8 mouse cellular contexts compared by ENCODE assay signal in genomic region chrX:36991694-36992093, GRCm38 (mm10). TPM values are rescaled to one million over a fixed set of nuclear protein-coding genes. Genes with fewer than 3 reads are reported as not detected.
DNase-seq lines count a peak whose midpoint lies in the region; ATAC-seq and TF ChIP-seq lines count a peak whose summit lies in the region.

TSS of gene Sept6 (minus strand) at chrX:36991794.

- TF ChIP-seq CTCF in kidney, postnatal 0 days (IDR thresholded peaks at IDR 0.05; ENCODE audit: low read depth) = no peak
- TF ChIP-seq CTCF in forebrain, postnatal 0 days (IDR thresholded peaks at IDR 0.05; ENCODE audit: low read depth) = no peak

- H3K4me1 ChIP-seq in kidney, postnatal 0 days (replicated peaks; ENCODE audit: insufficient read depth, low read length) = no peaks in the 10 kb centered on the region
- H3K4me1 ChIP-seq in forebrain, postnatal 0 days (ENCODE audit: insufficient read depth) = no peaks in the 10 kb centered on the region
- peaks cover 11% of the 10 kb centered on the region; the same call in 1 of the 2 replicates for H3K4me1 ChIP-seq in limb, embryonic 13.5 days

- H3K27me3 ChIP-seq in kidney, postnatal 0 days (ENCODE audit: insufficient read depth, low read length) = no peaks in the 10 kb centered on the region
- H3K27me3 ChIP-seq in forebrain, postnatal 0 days (ENCODE audit: insufficient read depth, low read length) = no peaks in the 10 kb centered on the region
- no peaks in the 10 kb centered on the region for H3K27me3 ChIP-seq in limb, embryonic 13.5 days

- 81% methylated on average over 2 of the region's 2 CpGs for WGBS in kidney, postnatal 0 days
- 82% methylated on average over 2 of the region's 2 CpGs for WGBS in forebrain, postnatal 0 days
- WGBS in limb, embryonic 13.5 days = 91% methylated on average over 2 of the region's 2 CpGs

- H3K4me3 ChIP-seq in kidney, postnatal 0 days (replicated peaks; ENCODE audit: low read depth, low read length) = no peak within 1 kb of the TSS
- H3K4me3 ChIP-seq in forebrain, postnatal 0 days (ENCODE audit: low read depth, low read length) = no peak within 1 kb of the TSS
- no peak within 1 kb of the TSS for H3K4me3 ChIP-seq in limb, embryonic 13.5 days

- no peak within 1 kb of the TSS for H3K4me2 ChIP-seq in kidney, postnatal 0 days (ENCODE audit: low read length)
- no peak within 1 kb of the TSS for H3K4me2 ChIP-seq in forebrain, postnatal 0 days (ENCODE audit: low read depth)
- no peak within 1 kb of the TSS for H3K4me2 ChIP-seq in limb, embryonic 13.5 days (replicated peaks)

- no peaks in the 10 kb centered on the region for H3K9me3 ChIP-seq in kidney, postnatal 0 days (replicated peaks; ENCODE audit: low read length)
- no peaks in the 10 kb centered on the region for H3K9me3 ChIP-seq in forebrain, postnatal 0 days (ENCODE audit: low read length)
- no peaks in the 10 kb centered on the region for H3K9me3 ChIP-seq in limb, embryonic 13.5 days

- no peaks in the 10 kb centered on the region for H3K36me3 ChIP-seq in kidney, postnatal 0 days (ENCODE audit: insufficient read depth, low read length)
- no peaks in the 10 kb centered on the region for H3K36me3 ChIP-seq in forebrain, postnatal 0 days (ENCODE audit: insufficient read depth)
- H3K36me3 ChIP-seq in limb, embryonic 13.5 days = no peaks in the 10 kb centered on the region

- no peak within 1 kb of the TSS for H3K27ac ChIP-seq in kidney, postnatal 0 days
- no peak within 1 kb of the TSS for H3K27ac ChIP-seq in forebrain, postnatal 0 days (ENCODE audit: low read depth, low read length)
- no peak within 1 kb of the TSS for H3K27ac ChIP-seq in limb, embryonic 13.5 days

- ATAC-seq in kidney, postnatal 0 days (replicated peaks; ENCODE audit: low FRiP score, low read depth) = no peak
- no peak for ATAC-seq in forebrain, postnatal 0 days
- ATAC-seq in limb, embryonic 13.5 days (ENCODE audit: low FRiP score, low read depth) = no peak

- H3K9ac ChIP-seq in kidney, postnatal 0 days (ENCODE audit: low read depth, low read length) = no peak within 1 kb of the TSS
- no peak within 1 kb of the TSS for H3K9ac ChIP-seq in forebrain, postnatal 0 days
- no peak within 1 kb of the TSS for H3K9ac ChIP-seq in limb, embryonic 13.5 days

- no peak for DNase-seq in kidney, postnatal 0 days (ENCODE audit: low spot score)
- no peak for DNase-seq in kidney, adult 8-10 months
- DNase-seq in adrenal gland, postnatal 14 days = no peak
- DNase-seq in forebrain, postnatal 0 days = no peak
- DNase-seq in urinary bladder, postnatal 36 days (ENCODE audit: low spot score in 2 of 2) = no peak
- DNase-seq in natural killer cell, adult 2 months (ENCODE audit: low spot score in 2 of 2) = no peak
- DNase-seq in cerebellum, postnatal 10 days = no peak

RNA-seq across cellular contexts. Expression of gene Sept6, which starts in this region (rescaled TPM):
- polyA plus RNA-seq in kidney, postnatal 0 days (2015; fragmentation: Nextera tagmentation; extraction: Ambion mirVana) = 12.3 and 13.1 TPM in 2 replicates
- total RNA-seq in adrenal gland, postnatal 14 days (2021) = 17.6 and 22.6 TPM in 2 replicates
- 98.6 and 101 TPM in 2 replicates for total RNA-seq in forebrain, postnatal 0 days (2014; rRNA removed)
- polyA plus RNA-seq in forebrain, postnatal 0 days (2015; fragmentation: Nextera tagmentation; extraction: Ambion mirVana) = 59.1 and 60.8 TPM in 2 replicates
- polyA plus RNA-seq in limb, embryonic 13.5 days (2015; fragmentation: Nextera tagmentation; extraction: Ambion mirVana) = 75.9 and 77.1 TPM in 2 replicates
